Mouse (Mus musculus) midbrain, embryonic 14.5 days (tissue): ENCODE results near the gene Ahcyl1. TPM values are rescaled to one million over a fixed set of nuclear protein-coding genes. Genes with fewer than 3 reads are reported as not detected.

Source experiments
- ATAC-seq: fragments of 200-750 bp; cut with Nextera tagmentation; 2 replicates; pipeline ENCODE4 v1.8.0; 2017; ENCODE audit warnings: moderate number of reproducible peaks, moderate library complexity; ENCODE audit not compliant: low FRiP score, low TSS enrichment
- DNase-seq: peaks from one replicate; pipeline ENCODE4 v3.0.0-alpha.2; 2015
- H3K27ac ChIP-seq: fragments of 300-500 bp; sonication (generic); replicated peaks from 2 replicates; pipeline ENCODE4 v1.5.1; 2014; ENCODE audit warnings: mild to moderate bottlenecking, low read depth, low read length, moderate library complexity
- H3K27me3 ChIP-seq: fragments of 300-500 bp; sonication (generic); 2 replicates; pipeline ENCODE4 v1.6.1; 2014; ENCODE audit warnings: low read length, control low read depth, mixed read lengths; ENCODE audit not compliant: control insufficient read depth, insufficient read depth
- H3K36me3 ChIP-seq: fragments of 300-500 bp; sonication (generic); 2 replicates; pipeline ENCODE4 v1.6.1; 2014; ENCODE audit warnings: low read length, control low read depth; ENCODE audit not compliant: control insufficient read depth, insufficient read depth
- H3K4me1 ChIP-seq: fragments of 300-500 bp; sonication (generic); 2 replicates; pipeline ENCODE4 v1.6.1; 2014; ENCODE audit warnings: mild to moderate bottlenecking, antibody characterized with exemption, low read length, control low read depth; ENCODE audit not compliant: control insufficient read depth, insufficient read depth
- H3K4me2 ChIP-seq: fragments of 300-500 bp; sonication (generic); 2 replicates; pipeline ENCODE4 v1.6.1; 2014; ENCODE audit warnings: mild to moderate bottlenecking, low read length, moderate library complexity
- H3K4me3 ChIP-seq: fragments of 300-500 bp; sonication (generic); replicated peaks from 2 replicates; pipeline ENCODE4 v1.5.1; 2014; ENCODE audit warnings: low read depth, low read length
- H3K9ac ChIP-seq: fragments of 300-500 bp; sonication (generic); replicated peaks from 2 replicates; pipeline ENCODE4 v1.6.1; 2014; ENCODE audit warnings: mild to moderate bottlenecking, low read length, moderate library complexity
- H3K9me3 ChIP-seq: fragments of 300-500 bp; sonication (generic); 2 replicates; pipeline ENCODE4 v1.6.1; 2016; ENCODE audit warnings: low read length, control low read depth, mixed read lengths; ENCODE audit not compliant: control insufficient read depth
- WGBS: fragments of 180-500 bp; shearing (Covaris S2); extraction: QIAGEN DNeasy Blood & Tissue Kit; methylation state at CpG from one replicate; pipeline ENCODE4 v1.1.7; 2014; 5-methylcytosine and 5-hydroxymethylcytosine counted together
- polyA plus RNA-seq: library from polyadenylated mRNA; unstranded; fragments of >200 nt; fragmentation: Nextera tagmentation; extraction: Ambion mirVana; gene quantifications from 2 replicates; pipeline ENCODE4 v1.2.1, GENCODE M21; 2014

Gene Ahcyl1
- polyA plus RNA-seq, 1 experiment from 2014 or later, result 142 TPM

- no peaks in the 10 kb centered on the region for H3K27me3 ChIP-seq
- no peak overlapping the region for H3K4me2 ChIP-seq
- DNase-seq, result no peak
- WGBS, result 98% methylated on average over 7 of the region's 7 CpGs
- H3K4me3 ChIP-seq, result no peak overlapping the region
- H3K36me3 ChIP-seq, result peaks cover 97% of the 10 kb centered on the region
- ATAC-seq, result no peak
- H3K27ac ChIP-seq, result no peak overlapping the region
- H3K4me1 ChIP-seq, result no peaks in the 10 kb centered on the region
- no peaks in the 10 kb centered on the region for H3K9me3 ChIP-seq
- H3K9ac ChIP-seq, result no peak overlapping the region
These were observed 73.8 kb downstream of the Ahcyl1 start for GRCm38 (mm10) chr3:107622537-107622936.

GRCm38 (mm10) chr3:107621286-107622075, 74.9 kb downstream of the Ahcyl1 start:
- Histone ChIP-seq H3K4me3 (no peak overlapping the region), H3K9ac (no peak overlapping the region), H3K4me1 (no peaks in the 10 kb centered on the region), H3K9me3 (no peaks in the 10 kb centered on the region), H3K27ac (no peak overlapping the region), H3K27me3 (no peaks in the 10 kb centered on the region), H3K4me2 (no peak overlapping the region), H3K36me3 (peaks cover 97% of the 10 kb centered on the region)
- DNase-seq (no peak), ATAC-seq (no peak)
- 89% methylated on average over 21 of the region's 21 CpGs for WGBS

- H3K4me3 ChIP-seq, result no peak overlapping the region
- DNase-seq, result no peak
- peaks cover 97% of the 10 kb centered on the region for H3K36me3 ChIP-seq
- H3K4me1 ChIP-seq, result no peaks in the 10 kb centered on the region
- no peak overlapping the region for H3K27ac ChIP-seq
- no peak for ATAC-seq
- 87% methylated on average over 6 of the region's 6 CpGs for WGBS
- H3K4me2 ChIP-seq, result no peak overlapping the region
- H3K27me3 ChIP-seq, result no peaks in the 10 kb centered on the region
- no peak overlapping the region for H3K9ac ChIP-seq
- no peaks in the 10 kb centered on the region for H3K9me3 ChIP-seq
These were observed 76.4 kb downstream of the Ahcyl1 start for GRCm38 (mm10) chr3:107619911-107620310.

- H3K9ac ChIP-seq, result no peak overlapping the region
- no peak overlapping the region for H3K27ac ChIP-seq
- no peak for ATAC-seq
- no peaks in the 10 kb centered on the region for H3K27me3 ChIP-seq
- H3K4me1 ChIP-seq, result no peaks in the 10 kb centered on the region
- DNase-seq, result no peak
- H3K4me3 ChIP-seq, result no peak overlapping the region
- no peaks in the 10 kb centered on the region for H3K9me3 ChIP-seq
- H3K36me3 ChIP-seq, result peaks cover 97% of the 10 kb centered on the region
- no peak overlapping the region for H3K4me2 ChIP-seq
- WGBS, result 97% methylated on average over 3 of the region's 3 CpGs
These were observed 78.6 kb downstream of the Ahcyl1 start for GRCm38 (mm10) chr3:107617800-107618199.

Other genes starting within 250 kb of the Ahcyl1 start
- 6.2 and 8.3 TPM in 2 replicates for gene Kcnc4, start 237.0 kb downstream of the Ahcyl1 start, polyA plus RNA-seq
- 12.3 and 20.4 TPM in 2 replicates for gene Slc6a17, start 178.5 kb downstream of the Ahcyl1 start, polyA plus RNA-seq
- gene Ubl4b, start 141.5 kb downstream of the Ahcyl1 start, polyA plus RNA-seq, result not detected in 2 replicates
- gene Alx3, start 101.5 kb downstream of the Ahcyl1 start, polyA plus RNA-seq, result 0.74 TPM in 1 of 2 replicates, not detected in the other
- not detected in 2 replicates for gene Gm10961, start 65.2 kb downstream of the Ahcyl1 start, polyA plus RNA-seq
- gene Strip1, start 64.9 kb downstream of the Ahcyl1 start, polyA plus RNA-seq, result 154 and 189 TPM in 2 replicates
- 2.3 and 7.6 TPM in 2 replicates for gene Csf1, start 63.9 kb upstream of the Ahcyl1 start, polyA plus RNA-seq
- gene Eps8l3, start 180.7 kb upstream of the Ahcyl1 start, polyA plus RNA-seq, result not detected in 2 replicates
- 245 and 277 TPM in 2 replicates for gene Gstm5, start 199.3 kb upstream of the Ahcyl1 start, polyA plus RNA-seq
- gene Gstm7, start 235.3 kb upstream of the Ahcyl1 start, polyA plus RNA-seq, result 83.0 and 85.0 TPM in 2 replicates
- 13.3 and 14.4 TPM in 2 replicates for gene Gstm6, start 247.2 kb upstream of the Ahcyl1 start, polyA plus RNA-seq